Mouse (Mus musculus): ENCODE results near the gene Podxl. TPM values are rescaled to one million over a fixed set of nuclear protein-coding genes. Genes with fewer than 3 reads are reported as not detected.

Podxl gene
- polyA plus RNA-seq, 1 experiment from 2014 or later = 2.8 TPM

DNA sequence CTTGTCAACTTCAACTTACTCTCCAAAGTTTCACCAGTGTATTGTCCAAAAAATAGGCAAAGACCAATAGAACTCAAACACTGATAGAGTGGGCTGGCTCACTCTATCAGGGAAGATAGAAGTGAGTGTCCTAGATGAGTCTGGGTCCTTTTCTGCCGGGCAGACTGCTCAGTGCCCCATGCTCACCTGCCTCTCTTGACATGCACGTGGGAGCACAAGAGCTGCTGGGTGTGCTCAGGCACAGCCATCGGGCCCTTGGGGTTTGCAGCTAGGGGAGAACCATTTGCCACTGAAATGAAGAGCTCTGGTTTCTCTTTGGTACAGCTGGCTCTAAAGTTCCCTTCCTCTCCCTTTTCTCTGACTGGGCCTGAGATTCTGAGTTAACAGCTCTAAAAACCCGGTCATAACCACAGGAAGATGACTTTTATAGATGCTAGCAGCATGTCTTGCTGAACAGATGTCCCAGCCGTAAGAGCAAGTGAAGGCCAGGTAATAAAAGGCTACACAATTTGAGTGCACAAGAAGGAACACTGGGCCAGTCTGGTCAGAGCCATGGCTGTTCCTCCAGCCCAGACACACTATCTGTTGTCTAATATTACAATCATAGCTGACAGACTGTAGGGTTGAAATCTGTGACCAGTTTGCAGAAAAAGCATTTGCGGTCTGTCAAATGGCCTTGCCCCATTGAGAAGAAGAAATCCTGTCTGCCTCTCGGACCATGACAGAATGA, 43.1 kb downstream of the Podxl start:
- 73% methylated on average over 7 of the region's 7 CpGs for WGBS (ENCODE audit: insufficient replicate concordance)
- TF ChIP-seq EP300 (IDR thresholded peaks at IDR 0.05; ENCODE audit: low read depth) (no peak), CTCF (IDR thresholded peaks at IDR 0.05; ENCODE audit: low read depth) (no peak)

GRCm38 (mm10) chr6:31519001-31519471, 44.7 kb downstream of the Podxl start:
- DNase-seq (peak; percentile 59), ATAC-seq (peak; percentile 64)
- 53% methylated on average over 8 of the region's 8 CpGs for WGBS (ENCODE audit: insufficient replicate concordance)
- Histone ChIP-seq H3K4me3 (ENCODE audit: low read depth, low read length) (no peak overlapping the region), H3K4me2 (ENCODE audit: low read depth, low read length) (peak overlapping the region; percentile 32; the same call in 1 of the 2 replicates), H3K27me3 (ENCODE audit: insufficient read depth, low read length) (no peaks in the 10 kb centered on the region), H3K4me1 (ENCODE audit: insufficient read depth) (peaks cover 23% of the 10 kb centered on the region), H3K36me3 (replicated peaks; ENCODE audit: insufficient read depth, low read length) (peaks cover 7% of the 10 kb centered on the region), H3K9me3 (ENCODE audit: low read length) (no peaks in the 10 kb centered on the region), H3K27ac (ENCODE audit: low read depth) (peak overlapping the region; percentile 64; the same call in 1 of the 2 replicates), H3K9ac (replicated peaks) (no peak overlapping the region)
- TF ChIP-seq CTCF (IDR thresholded peaks at IDR 0.05; ENCODE audit: low read depth) (peak; percentile 76), EP300 (IDR thresholded peaks at IDR 0.05; ENCODE audit: low read depth) (peak; percentile 83)

More for the DNA sequence above, 43.1 kb downstream of the Podxl start:
- no peaks in the 10 kb centered on the region for H3K27me3 ChIP-seq (ENCODE audit: insufficient read depth, low read length)
- H3K9me3 ChIP-seq (ENCODE audit: low read length) = no peaks in the 10 kb centered on the region
- H3K36me3 ChIP-seq (replicated peaks; ENCODE audit: insufficient read depth, low read length) = no peaks in the 10 kb centered on the region; the same call in 1 of the 2 replicates
- no peak overlapping the region for H3K9ac ChIP-seq (replicated peaks)
- no peak for DNase-seq
- no peak overlapping the region for H3K4me3 ChIP-seq (ENCODE audit: low read depth, low read length)
- peaks cover 23% of the 10 kb centered on the region for H3K4me1 ChIP-seq (ENCODE audit: insufficient read depth)
- no peak overlapping the region for H3K27ac ChIP-seq (ENCODE audit: low read depth)
- H3K4me2 ChIP-seq (ENCODE audit: low read depth, low read length) = no peak overlapping the region
- ATAC-seq = no peak

GRCm38 (mm10) chr6:31518338-31518698, 45.5 kb downstream of the Podxl start:
- no peak overlapping the region for H3K4me3 ChIP-seq (ENCODE audit: low read depth, low read length)
- DNase-seq = no peak
- TF ChIP-seq EP300 (IDR thresholded peaks at IDR 0.05; ENCODE audit: low read depth) = peak; percentile 17; the same call in 1 of the 2 replicates
- TF ChIP-seq CTCF (IDR thresholded peaks at IDR 0.05; ENCODE audit: low read depth) = no peak
- H3K9me3 ChIP-seq (ENCODE audit: low read length) = no peaks in the 10 kb centered on the region
- 23% methylated on average over 2 of the region's 2 CpGs for WGBS (ENCODE audit: insufficient replicate concordance)
- H3K27me3 ChIP-seq (ENCODE audit: insufficient read depth, low read length) = no peaks in the 10 kb centered on the region
- H3K9ac ChIP-seq (replicated peaks) = no peak overlapping the region
- H3K36me3 ChIP-seq (replicated peaks; ENCODE audit: insufficient read depth, low read length) = peaks cover 7% of the 10 kb centered on the region
- H3K4me1 ChIP-seq (ENCODE audit: insufficient read depth) = peaks cover 23% of the 10 kb centered on the region
- no peak overlapping the region for H3K4me2 ChIP-seq (ENCODE audit: low read depth, low read length)
- peak overlapping the region; percentile 64 for H3K27ac ChIP-seq (ENCODE audit: low read depth)
- ATAC-seq = peak; percentile 62

GRCm38 (mm10) chr6:31517681-31518337, 46.0 kb downstream of the Podxl start:
- ATAC-seq (peak; percentile 82), DNase-seq (no peak)
- peak overlapping the region; percentile 64 for H3K27ac ChIP-seq (ENCODE audit: low read depth)
- 55% methylated on average over 9 of the region's 9 CpGs for WGBS (ENCODE audit: insufficient replicate concordance)
- peaks cover 7% of the 10 kb centered on the region; the same call in 1 of the 2 replicates for H3K36me3 ChIP-seq (replicated peaks; ENCODE audit: insufficient read depth, low read length)
- H3K27me3 ChIP-seq (ENCODE audit: insufficient read depth, low read length) = no peaks in the 10 kb centered on the region
- H3K9ac ChIP-seq (replicated peaks) = no peak overlapping the region
- no peaks in the 10 kb centered on the region for H3K9me3 ChIP-seq (ENCODE audit: low read length)
- H3K4me1 ChIP-seq (ENCODE audit: insufficient read depth) = peaks cover 23% of the 10 kb centered on the region
- no peak overlapping the region; the same call in 1 of the 2 replicates for H3K4me2 ChIP-seq (ENCODE audit: low read depth, low read length)
- TF ChIP-seq CTCF (IDR thresholded peaks at IDR 0.05; ENCODE audit: low read depth) (no peak), EP300 (IDR thresholded peaks at IDR 0.05; ENCODE audit: low read depth) (no peak)
- H3K4me3 ChIP-seq (ENCODE audit: low read depth, low read length) = no peak overlapping the region

DNA sequence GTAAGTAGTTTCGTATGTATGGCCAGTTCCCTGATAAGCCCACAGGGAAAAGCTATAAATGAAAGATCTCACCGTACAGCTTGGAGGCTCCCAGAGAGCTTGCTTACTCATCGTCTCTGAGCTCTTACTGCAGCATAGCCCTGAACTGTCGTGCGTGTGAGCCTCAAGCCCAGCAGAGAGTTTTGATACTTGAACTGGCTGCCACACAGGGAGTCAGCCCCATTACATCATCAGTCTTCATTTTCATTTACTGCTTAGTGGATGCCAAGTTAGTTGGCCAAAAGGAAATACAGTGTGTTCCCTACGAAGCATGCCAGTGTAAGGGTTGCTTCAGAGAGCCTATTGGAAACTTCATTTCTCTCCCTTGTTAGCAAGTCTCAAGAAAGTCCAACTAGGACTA, 50.1 kb downstream of the Podxl start:
- H3K36me3 ChIP-seq (replicated peaks; ENCODE audit: insufficient read depth, low read length) = peaks cover 13% of the 10 kb centered on the region
- no peak overlapping the region for H3K4me3 ChIP-seq (ENCODE audit: low read depth, low read length)
- H3K27me3 ChIP-seq (ENCODE audit: insufficient read depth, low read length) = no peaks in the 10 kb centered on the region
- no peak overlapping the region for H3K9ac ChIP-seq (replicated peaks)
- no peak overlapping the region for H3K4me2 ChIP-seq (ENCODE audit: low read depth, low read length)
- WGBS (ENCODE audit: insufficient replicate concordance) = 57% methylated on average over 6 of the region's 6 CpGs
- peaks cover 15% of the 10 kb centered on the region for H3K4me1 ChIP-seq (ENCODE audit: insufficient read depth)
- ATAC-seq = no peak
- no peak overlapping the region for H3K27ac ChIP-seq (ENCODE audit: low read depth)
- no peaks in the 10 kb centered on the region for H3K9me3 ChIP-seq (ENCODE audit: low read length)
- TF ChIP-seq CTCF (IDR thresholded peaks at IDR 0.05; ENCODE audit: low read depth) (no peak), EP300 (IDR thresholded peaks at IDR 0.05; ENCODE audit: low read depth) (no peak)
- DNase-seq = no peak

GRCm38 (mm10) chr6:31502614-31503013, 61.2 kb downstream of the Podxl start:
- no peaks in the 10 kb centered on the region for H3K27me3 ChIP-seq (ENCODE audit: insufficient read depth, low read length)
- ATAC-seq = no peak
- no peak overlapping the region for H3K4me3 ChIP-seq (ENCODE audit: low read depth, low read length)
- no peak overlapping the region for H3K9ac ChIP-seq (replicated peaks)
- DNase-seq = no peak
- TF ChIP-seq CTCF (IDR thresholded peaks at IDR 0.05; ENCODE audit: low read depth) (no peak), EP300 (IDR thresholded peaks at IDR 0.05; ENCODE audit: low read depth) (no peak)
- 87% methylated on average over 2 of the region's 2 CpGs for WGBS (ENCODE audit: insufficient replicate concordance)
- H3K9me3 ChIP-seq (ENCODE audit: low read length) = no peaks in the 10 kb centered on the region
- H3K4me1 ChIP-seq (ENCODE audit: insufficient read depth) = no peaks in the 10 kb centered on the region
- no peak overlapping the region for H3K27ac ChIP-seq (ENCODE audit: low read depth)
- peaks cover 19% of the 10 kb centered on the region for H3K36me3 ChIP-seq (replicated peaks; ENCODE audit: insufficient read depth, low read length)
- H3K4me2 ChIP-seq (ENCODE audit: low read depth, low read length) = no peak overlapping the region
